Mouse (Mus musculus): ENCODE measurements around the gene Mrc2.

The Mrc2 gene

DNA sequence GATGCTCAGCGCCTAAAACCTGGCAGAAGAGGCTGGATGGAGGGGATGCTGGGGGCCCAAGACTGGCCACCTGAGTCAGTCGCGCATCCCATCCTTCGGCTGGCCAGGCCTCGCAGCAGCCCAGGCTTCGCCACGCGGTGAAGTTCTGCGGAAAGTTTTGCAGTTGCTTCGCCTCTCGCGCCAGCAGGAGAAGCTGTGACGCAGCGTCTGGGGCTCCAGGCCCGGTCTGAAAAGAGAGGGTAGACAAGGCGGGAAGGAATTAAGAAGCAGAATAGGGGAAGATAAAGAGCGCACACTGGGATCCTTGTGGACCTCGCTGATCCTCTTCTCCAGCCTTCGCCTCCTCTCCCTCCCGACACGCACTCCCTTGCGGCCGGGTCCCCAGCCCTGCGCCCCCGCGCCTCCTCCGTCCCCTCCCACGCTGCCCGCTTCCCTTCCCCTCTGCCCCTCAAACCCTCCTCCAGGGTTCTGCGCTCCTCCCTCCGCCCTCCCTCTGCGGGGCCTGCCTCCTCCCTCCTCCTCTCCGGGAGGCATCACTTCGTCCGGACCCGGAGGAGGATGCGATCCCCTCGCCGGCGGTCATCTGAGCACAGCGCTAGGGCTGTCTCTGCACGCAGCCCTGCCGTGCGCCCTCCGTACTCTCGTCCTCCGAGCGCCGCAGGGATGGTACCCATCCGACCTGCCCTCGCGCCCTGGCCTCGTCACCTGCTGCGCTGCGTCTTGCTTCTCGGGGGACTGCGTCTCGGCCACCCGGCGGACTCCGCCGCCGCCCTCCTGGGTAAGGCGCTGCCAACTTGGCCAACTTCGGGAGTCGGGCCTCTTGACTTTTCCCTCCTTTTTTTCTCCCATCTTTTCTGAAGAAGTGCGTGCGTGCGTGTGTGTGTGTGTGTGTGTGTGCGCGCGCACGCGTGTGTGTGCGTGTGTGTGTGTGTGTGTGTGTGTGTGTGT is at the start of gene Mrc2:
Gene Mrc2, plus strand, starts transcription at position 520 of the 948 bp plus-strand sequence.
- peak; percentile 78 to 81 for DNase-seq (ENCODE audit: low spot score in 2 of 2)

DNA sequence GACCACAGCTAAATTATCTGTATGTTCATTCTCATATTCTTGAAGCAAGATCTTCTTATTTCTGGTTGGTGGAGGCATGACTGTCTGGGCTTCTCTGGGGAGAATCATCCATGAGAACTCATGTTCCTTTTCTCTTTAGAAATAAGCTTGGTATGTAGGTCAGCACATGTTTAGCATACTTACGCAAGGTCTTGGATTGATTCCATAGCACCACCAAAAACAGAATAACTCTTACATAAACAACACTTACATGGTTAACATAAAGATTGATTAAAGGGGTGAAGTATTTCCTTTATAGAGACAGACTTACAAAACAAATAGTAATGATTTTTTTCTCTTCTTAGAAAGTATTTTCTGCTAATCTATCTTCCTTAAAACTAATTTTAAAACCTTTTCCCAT is 46.1 kb upstream of the Mrc2 start:
- no peak for DNase-seq (ENCODE audit: low spot score in 2 of 2)

DNA sequence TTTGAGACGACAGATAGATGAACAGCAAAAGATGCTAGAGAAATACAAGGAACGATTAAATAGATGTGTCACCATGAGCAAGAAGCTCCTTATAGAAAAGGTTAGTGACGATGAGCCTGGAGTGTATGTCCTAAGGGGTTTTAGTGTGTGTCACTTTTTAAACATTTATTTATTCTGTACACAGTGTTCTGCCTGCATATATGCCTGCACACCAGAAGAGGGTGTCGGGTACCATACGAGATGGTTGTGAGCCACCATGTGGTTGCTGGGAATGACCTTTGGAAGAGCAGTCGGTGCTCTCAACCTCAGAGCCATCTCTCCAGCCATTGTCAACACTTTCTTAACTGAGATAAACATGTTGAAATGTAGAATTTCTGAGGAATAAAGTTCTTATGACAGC is 45.7 kb upstream of the Mrc2 start:
- DNase-seq (ENCODE audit: low spot score in 2 of 2) = no peak

GRCm38 (mm10) chr11:105247321-105247720 is 45.1 kb upstream of the Mrc2 start:
- DNase-seq (ENCODE audit: low spot score in 2 of 2) = no peak

- DNase-seq (ENCODE audit: low spot score in 2 of 2) = no peak
Measured at GRCm38 (mm10) chr11:105259733-105260132, 32.7 kb upstream of the Mrc2 start.

DNA sequence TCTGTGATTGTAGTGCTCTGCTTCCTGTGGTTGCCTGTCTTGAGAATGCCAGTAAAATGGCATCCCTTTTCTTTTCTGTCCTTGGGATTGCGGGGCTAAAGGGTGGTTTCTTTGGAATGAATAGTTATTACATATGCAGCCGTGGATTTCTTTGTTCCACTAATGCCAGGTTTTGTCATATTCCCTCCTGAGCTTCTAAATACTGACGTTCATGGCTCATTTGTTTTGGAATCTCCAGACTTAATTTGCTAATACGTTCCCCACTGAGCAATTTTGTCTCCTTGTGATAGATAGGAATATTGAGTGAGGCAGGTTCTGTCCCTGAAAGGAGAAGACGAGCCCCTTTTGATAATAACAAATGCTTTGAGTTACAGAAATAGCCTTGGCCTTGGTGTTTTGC is 31.3 kb upstream of the Mrc2 start:
- no peak for DNase-seq (ENCODE audit: low spot score in 2 of 2)

- no peak for DNase-seq (ENCODE audit: low spot score in 2 of 2)
Measured at GRCm38 (mm10) chr11:105261601-105262351, 30.7 kb upstream of the Mrc2 start.

- no peak for DNase-seq (ENCODE audit: low spot score in 2 of 2)
Measured at GRCm38 (mm10) chr11:105264506-105264905, 27.9 kb upstream of the Mrc2 start.

DNA sequence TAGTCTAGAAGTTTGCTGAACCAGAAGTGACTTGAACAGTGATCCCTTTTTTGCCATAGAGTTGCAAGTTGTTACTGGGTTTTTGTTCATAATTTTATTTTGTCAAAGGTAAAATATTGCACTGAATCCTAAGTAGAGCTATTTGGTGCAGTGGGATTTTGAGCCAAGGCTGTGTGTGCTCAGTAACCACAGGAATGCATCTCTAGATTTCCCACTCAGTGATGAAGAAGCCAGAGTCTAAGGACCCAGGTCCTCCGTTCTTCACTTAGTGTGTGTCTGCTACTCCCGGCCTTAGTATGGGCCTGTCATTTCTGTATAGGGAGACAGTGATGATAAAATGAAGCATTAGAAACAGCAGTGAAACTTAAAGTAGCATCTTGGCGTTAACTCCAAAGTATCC is 27.5 kb upstream of the Mrc2 start:
- no peak for DNase-seq (ENCODE audit: low spot score in 2 of 2)

GRCm38 (mm10) chr11:105270155-105270554 is 22.3 kb upstream of the Mrc2 start:
- peak in 1 of 2 experiments; percentile 62 for DNase-seq (ENCODE audit: low spot score in 2 of 2)

DNA sequence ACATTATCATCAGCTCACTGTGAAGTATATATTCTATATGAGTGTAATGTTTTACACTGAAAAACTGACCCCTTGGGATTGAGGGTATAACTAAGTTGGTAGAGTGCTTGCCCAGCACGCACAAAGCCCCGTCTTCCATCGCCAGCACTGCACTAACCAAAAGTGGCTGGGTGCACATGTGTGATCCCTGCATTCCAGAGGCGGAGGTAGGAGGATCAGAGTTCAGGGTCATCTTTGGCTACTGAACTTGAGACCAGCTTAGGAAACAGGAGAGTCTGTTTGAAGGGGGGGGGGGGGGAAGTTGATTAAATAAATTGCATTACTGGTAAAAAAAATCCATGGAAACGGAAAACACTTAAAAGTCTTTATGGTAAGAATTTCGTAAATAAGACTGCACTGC is 12.0 kb upstream of the Mrc2 start:
- DNase-seq (ENCODE audit: low spot score in 2 of 2) = no peak

- no peak for DNase-seq (ENCODE audit: low spot score in 2 of 2)
Measured at GRCm38 (mm10) chr11:105281291-105281690, 11.2 kb upstream of the Mrc2 start.

GRCm38 (mm10) chr11:105281763-105282459 is 10.5 kb upstream of the Mrc2 start:
- DNase-seq (ENCODE audit: low spot score in 2 of 2) = no peak

- DNase-seq (ENCODE audit: low spot score in 2 of 2) = peak; percentile 75 to 78
Measured at GRCm38 (mm10) chr11:105282460-105282859, 10.0 kb upstream of the Mrc2 start.

DNA sequence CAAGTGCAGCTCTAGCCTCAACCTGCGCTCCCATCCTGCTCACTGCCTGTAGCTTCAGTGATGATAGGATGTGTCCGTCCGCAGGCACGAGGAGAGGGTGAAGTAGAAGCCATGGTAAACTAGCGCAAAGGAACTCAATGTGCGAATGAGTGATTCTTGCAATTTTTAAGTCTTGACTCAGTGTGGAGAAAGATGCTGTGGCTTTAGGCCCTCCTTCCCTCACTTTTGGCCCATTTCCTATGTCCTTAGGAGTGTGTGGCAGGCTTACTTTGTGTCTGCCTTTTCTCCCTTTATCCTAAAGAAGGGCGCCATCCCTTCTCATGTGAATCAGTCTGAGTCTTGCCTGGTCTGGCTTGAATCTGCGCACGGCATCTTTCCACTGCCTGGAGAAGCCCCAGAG is 9.4 kb upstream of the Mrc2 start:
- DNase-seq (ENCODE audit: low spot score in 2 of 2) = no peak

DNA sequence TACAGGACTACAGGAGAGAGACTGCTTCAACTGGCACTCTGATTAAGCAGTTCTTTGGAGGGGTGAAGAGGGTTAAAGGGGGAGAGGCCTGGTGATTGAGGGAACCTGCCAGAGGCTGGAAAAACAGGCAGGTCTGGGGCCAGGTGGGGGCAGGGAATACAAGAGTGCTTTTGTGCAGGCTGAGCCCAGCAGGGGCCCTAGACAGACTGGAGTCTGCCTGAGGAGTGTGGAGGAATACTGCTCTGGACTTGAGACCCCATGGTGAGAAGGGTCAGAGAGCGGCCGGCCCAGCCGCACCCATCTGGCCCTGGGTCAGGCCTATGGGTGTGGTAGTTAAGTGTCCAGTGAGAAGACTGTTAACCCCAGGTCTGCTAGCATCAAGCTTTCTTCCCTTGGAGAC is 6.7 kb upstream of the Mrc2 start:
- no peak for DNase-seq (ENCODE audit: low spot score in 2 of 2)

- no peak for DNase-seq (ENCODE audit: low spot score in 2 of 2)
Measured at GRCm38 (mm10) chr11:105289403-105289802, 3.0 kb upstream of the Mrc2 start.

- peak; percentile 72 to 78 for DNase-seq (ENCODE audit: low spot score in 2 of 2)
Measured at GRCm38 (mm10) chr11:105291681-105292123, 741 bp upstream of the Mrc2 start.

GRCm38 (mm10) chr11:105293101-105293581 is 698 bp downstream of the Mrc2 start:
- peak; percentile 50 to 66 for DNase-seq (ENCODE audit: low spot score in 2 of 2)

GRCm38 (mm10) chr11:105293901-105294494 is 1.6 kb downstream of the Mrc2 start:
- peak; percentile 54 to 58 for DNase-seq (ENCODE audit: low spot score in 2 of 2)

DNA sequence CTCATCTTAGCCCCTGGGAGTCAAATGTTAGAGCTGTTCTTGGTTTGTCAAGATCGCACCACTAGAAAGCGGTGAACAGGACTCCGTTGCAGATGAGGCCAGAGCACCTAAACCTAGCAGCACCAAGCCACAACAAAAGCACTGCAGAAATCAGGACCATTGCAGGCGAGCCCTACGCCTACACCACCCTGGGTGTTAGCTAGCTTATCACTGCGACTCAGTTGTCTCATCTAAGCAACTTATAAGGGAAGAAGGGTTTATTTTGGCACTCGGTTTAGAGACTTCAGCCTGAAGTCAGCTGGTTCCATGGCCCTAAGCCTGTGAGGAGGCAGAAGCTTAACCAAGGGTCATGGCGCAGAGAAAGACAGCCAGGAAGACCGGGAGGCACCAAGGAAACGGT is 3.6 kb downstream of the Mrc2 start:
- DNase-seq (ENCODE audit: low spot score in 2 of 2) = no peak

DNA sequence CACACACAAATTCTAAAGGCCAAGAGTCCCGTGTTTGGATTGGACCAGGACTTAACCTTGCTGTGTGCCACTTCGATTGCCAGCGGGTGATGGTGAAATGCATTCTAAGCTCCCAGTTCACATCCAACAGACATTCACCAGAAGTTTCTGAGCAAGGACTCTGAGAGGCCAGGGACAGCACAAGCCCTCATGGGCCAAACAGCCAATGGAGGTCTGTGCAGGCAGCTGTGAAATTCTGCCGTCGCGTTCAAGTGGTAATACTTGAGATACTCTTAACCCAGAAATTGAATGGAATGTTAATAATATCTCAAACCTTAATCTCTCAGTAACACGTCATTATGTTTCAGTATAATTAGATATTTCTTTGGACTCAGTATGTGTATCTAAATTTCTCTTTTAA is 17.8 kb downstream of the Mrc2 start:
- no peak for DNase-seq (ENCODE audit: low spot score in 2 of 2)

Data from heart, adult 9 months (tissue).